Mouse (Mus musculus) kidney, adult 2 months (tissue): Measurements from ENCODE around the gene Numb.

Experiments
- CTCF ChIP-seq: fragments of 200-500 bp; conservative IDR thresholded peaks from 2 replicates; pipeline ENCODE4 v1.5.1; 2011; ENCODE audit warnings: low read depth, mild to moderate bottlenecking, control low read depth, low read length, moderate library complexity, mixed read lengths; ENCODE audit not compliant: insufficient read depth, insufficient read length
- POLR2A ChIP-seq: fragments of 200-500 bp; IDR thresholded peaks from one replicate; pipeline ENCODE4 v1.6.1; 2011; ENCODE audit warnings: low read depth, low read length, control low read depth

GRCm38 (mm10) chr12:83811901-83812300 lies 109.8 kb downstream of the Numb start:
- TF ChIP-seq CTCF (no peak), POLR2A (no peak)
